Mouse (Mus musculus) bone marrow macrophage, adult 2 months (primary cell): ENCODE measurements around the gene Scd1. TPM values are rescaled to one million over a fixed set of nuclear protein-coding genes. Genes with fewer than 3 reads are reported as not detected.
A peak's percentile ranks its signal among the peaks of the same experiment; 100 is the strongest.

ENCODE experiments used
- H3K27ac ChIP-seq: 2 replicates; pipeline ENCODE4 v1.5.1; 2012; ENCODE audit warnings: low read depth, low read length; ENCODE audit not compliant: insufficient read depth
- H3K4me1 ChIP-seq: 2 replicates; pipeline ENCODE4 v1.6.1; 2012; ENCODE audit warnings: low read length; ENCODE audit not compliant: control insufficient read depth, insufficient read depth
- H3K4me3 ChIP-seq: 2 replicates; pipeline ENCODE4 v1.5.1; 2012; ENCODE audit warnings: mild to moderate bottlenecking, low read length, moderate library complexity; ENCODE audit not compliant: insufficient read depth
- CTCF ChIP-seq: IDR thresholded peaks from 2 replicates; pipeline ENCODE4 v1.5.1; 2012; ENCODE audit warnings: low read depth, mild to moderate bottlenecking, low read length, moderate library complexity
- POLR2A ChIP-seq: IDR thresholded peaks from 2 replicates; pipeline ENCODE4 v1.6.1; 2012; ENCODE audit warnings: mild to moderate bottlenecking, low read depth, low read length, borderline replicate concordance
- polyA plus RNA-seq: library from polyadenylated mRNA; stranded (reverse); fragments of >200 nt; gene quantifications from 2 replicates; pipeline ENCODE4 v1.2.4, GENCODE M21; 2012; ENCODE audit not compliant: missing spikeins, insufficient read depth, insufficient read length

Scd1 gene
- polyA plus RNA-seq, 1 experiment: 2.9 TPM

- Histone ChIP-seq H3K4me1 (peaks cover 6% of the 10 kb centered on the region; the same call in 1 of the 2 replicates), H3K4me3 (no peak overlapping the region), H3K27ac (no peak overlapping the region)
- TF ChIP-seq POLR2A (no peak), CTCF (no peak)
Observed at GRCm38 (mm10) chr19:44400484-44401197, 7.0 kb downstream of the Scd1 start.

DNA sequence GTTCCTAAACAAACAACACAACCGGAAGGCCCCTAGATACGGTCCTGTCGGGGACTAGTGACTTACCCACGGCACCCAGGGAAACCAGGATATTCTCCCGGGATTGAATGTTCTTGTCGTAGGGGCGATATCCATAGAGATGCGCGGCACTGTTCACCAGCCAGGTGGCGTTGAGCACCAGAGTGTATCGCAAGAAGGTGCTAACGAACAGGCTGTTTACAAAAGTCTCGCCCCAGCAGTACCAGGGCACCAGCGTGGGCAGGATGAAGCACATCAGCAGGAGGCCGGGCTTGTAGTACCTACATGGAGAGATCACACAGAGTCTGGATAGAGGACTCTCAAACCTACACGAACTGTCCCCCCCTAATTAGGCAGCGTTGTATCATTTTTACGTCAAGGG lies 7.6 kb downstream of the Scd1 start:
- H3K4me3 ChIP-seq: no peak overlapping the region
- TF ChIP-seq POLR2A (no peak), CTCF (no peak)
- no peak overlapping the region for H3K27ac ChIP-seq
- H3K4me1 ChIP-seq: peaks cover 5% of the 10 kb centered on the region; the same call in 1 of the 2 replicates

DNA sequence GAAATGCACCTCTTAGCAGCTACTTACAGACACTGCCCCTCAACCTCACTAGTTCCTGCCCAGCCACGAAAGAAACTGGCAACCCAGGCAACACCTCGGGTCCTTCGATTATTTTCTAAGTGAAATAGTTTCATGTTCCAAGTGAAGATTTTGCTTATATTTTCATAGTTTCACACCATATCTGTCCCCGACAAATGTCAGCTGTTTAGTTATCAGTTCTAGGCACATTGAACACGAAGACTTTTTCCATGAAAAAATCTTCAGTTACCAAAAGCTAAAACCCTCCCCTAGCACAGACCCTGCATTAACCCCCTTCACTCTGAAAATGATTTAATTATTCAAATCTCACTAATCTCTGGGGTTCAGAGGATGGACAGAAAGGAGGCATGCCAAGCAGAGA lies 10.9 kb downstream of the Scd1 start:
- peaks cover 21% of the 10 kb centered on the region for H3K4me1 ChIP-seq
- no peak for TF ChIP-seq CTCF
- no peak for TF ChIP-seq POLR2A
- no peak overlapping the region for H3K27ac ChIP-seq
- no peak overlapping the region for H3K4me3 ChIP-seq

- Histone ChIP-seq H3K4me3 (no peak overlapping the region), H3K27ac (no peak overlapping the region), H3K4me1 (peaks cover 21% of the 10 kb centered on the region)
- no peak for TF ChIP-seq POLR2A
- TF ChIP-seq CTCF: no peak
Observed at GRCm38 (mm10) chr19:44394972-44395371, 12.7 kb downstream of the Scd1 start.

DNA sequence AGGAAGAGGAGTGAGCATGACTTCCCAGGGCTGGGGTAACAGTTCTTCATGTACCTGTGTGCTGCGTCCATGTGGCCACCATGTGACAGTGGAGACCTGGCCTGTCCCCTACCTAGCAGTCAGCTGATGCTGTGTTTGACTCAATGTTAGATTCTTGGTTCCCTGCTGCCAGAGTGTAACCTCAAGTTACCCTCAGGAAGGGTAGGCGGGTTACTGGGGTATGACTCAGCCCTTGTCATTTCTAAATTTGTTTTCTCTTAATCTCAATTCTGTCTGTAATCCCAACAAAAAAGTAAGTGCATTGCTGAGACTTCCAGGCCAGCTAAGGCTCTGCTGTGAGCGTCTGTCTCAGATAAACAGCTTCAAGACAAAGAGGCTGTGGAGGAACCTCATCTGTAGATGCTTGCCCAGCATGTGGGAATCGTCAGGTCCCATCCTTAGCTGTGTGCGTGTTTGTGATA lies 13.7 kb downstream of the Scd1 start:
- peaks cover 30% of the 10 kb centered on the region for H3K4me1 ChIP-seq
- peak overlapping the region; percentile 18; the same call in 1 of the 2 replicates for H3K27ac ChIP-seq
- H3K4me3 ChIP-seq: no peak overlapping the region
- TF ChIP-seq CTCF (no peak), POLR2A (no peak)

GRCm38 (mm10) chr19:44392339-44393009 lies 15.2 kb downstream of the Scd1 start:
- peaks cover 40% of the 10 kb centered on the region for H3K4me1 ChIP-seq
- no peak overlapping the region for H3K4me3 ChIP-seq
- no peak for TF ChIP-seq POLR2A
- H3K27ac ChIP-seq: no peak overlapping the region

DNA sequence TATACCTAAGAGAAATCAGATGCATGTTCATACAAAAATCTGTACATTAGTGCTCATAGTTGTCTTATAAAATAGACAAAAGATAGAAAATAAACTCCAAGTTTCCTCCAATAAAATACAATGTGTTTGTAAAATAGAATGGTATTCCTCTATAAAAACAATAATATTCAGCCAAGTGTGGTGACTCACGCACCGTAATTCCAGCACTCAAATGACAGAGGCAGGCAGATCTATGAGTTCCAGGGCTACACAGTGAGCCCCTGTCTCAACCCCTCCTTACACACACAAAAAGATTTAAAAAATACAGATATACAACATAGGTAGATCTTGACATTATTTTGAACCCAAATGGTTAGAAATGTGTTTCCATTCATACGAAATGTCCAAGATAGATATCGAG lies 15.8 kb downstream of the Scd1 start:
- Histone ChIP-seq H3K4me3 (no peak overlapping the region), H3K27ac (no peak overlapping the region), H3K4me1 (peaks cover 42% of the 10 kb centered on the region)
- no peak for TF ChIP-seq CTCF
- no peak for TF ChIP-seq POLR2A

DNA sequence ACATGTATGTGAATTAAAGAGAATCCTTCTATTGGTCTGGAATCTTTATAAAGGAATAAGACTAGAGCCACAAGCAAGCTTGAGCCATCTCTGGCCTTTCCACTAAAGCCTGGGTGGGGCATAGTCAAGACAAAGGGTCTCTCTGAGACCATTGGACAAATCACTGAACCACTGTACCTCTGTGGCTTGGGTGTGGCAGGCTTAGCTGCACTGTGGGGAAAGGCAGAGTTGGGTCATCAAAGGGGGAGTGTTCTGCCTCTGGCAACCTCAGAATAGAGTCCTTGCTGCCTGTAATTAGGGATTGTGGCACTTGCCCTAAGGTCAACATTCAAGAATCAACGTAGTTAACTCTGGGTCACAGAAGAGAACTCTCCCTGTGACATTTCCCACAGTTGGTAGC lies 18.2 kb downstream of the Scd1 start:
- no peak overlapping the region for H3K4me3 ChIP-seq
- no peak overlapping the region for H3K27ac ChIP-seq
- no peak for TF ChIP-seq CTCF
- no peak for TF ChIP-seq POLR2A
- peaks cover 52% of the 10 kb centered on the region for H3K4me1 ChIP-seq

DNA sequence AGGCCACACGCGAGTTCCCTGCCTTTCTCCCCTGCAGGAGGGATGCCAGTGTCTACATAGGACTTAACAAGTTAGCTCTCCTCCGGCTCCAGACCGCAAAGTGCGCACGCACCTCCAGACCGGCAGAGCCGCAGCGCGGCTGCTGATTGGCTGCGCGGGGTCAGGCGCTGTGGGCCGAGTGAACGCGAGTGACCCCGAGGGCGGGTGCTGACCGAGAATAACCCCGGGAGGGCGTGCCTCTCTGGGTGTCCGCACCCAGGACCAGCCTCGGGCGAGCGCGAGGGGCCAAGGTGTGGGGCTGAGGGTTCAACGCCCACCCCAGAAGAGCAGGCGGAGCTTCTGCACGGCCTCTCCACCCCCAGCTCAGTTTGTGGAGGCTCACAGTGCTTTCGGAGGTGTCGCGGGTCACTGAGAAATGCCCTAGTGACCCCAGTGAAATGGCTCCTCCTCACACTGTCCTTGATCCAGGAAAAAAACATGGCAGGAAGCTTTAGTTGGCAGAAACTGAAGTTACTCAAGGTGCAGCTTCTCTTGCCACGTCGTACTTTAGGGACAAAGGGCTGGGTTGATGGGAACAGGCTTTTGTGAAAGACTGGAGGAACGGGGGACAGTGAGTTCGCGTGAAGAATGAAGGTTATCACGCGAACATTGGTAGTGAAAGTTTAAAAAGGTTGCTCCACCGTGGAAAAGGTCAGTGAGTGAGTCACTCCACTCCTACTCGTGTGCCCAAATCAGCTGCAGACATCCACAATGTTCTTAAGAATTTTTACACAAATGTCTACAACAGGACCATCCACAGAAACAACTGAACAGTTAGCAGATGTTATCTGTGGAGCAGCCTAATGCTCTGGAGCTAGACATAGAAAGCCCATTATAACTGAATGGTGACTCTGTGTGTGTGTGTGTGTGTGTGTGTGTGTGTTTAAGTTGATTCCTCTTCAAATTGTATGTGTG lies 18.9 kb downstream of the Scd1 start:
- Histone ChIP-seq H3K4me3 (peak overlapping the region; percentile 64), H3K27ac (peak overlapping the region; percentile 84), H3K4me1 (peaks cover 46% of the 10 kb centered on the region)
- TF ChIP-seq POLR2A: no peak
- no peak for TF ChIP-seq CTCF
